Mouse (Mus musculus): ENCODE results near the gene Plekha7.

GRCm38 (mm10) chr7:116333713-116334668 lies 25.8 kb upstream of the Plekha7 start, which contains the start of gene Rps13:
- peak; percentile 96 for TF ChIP-seq POLR2A (IDR thresholded peaks at IDR 0.05; ENCODE audit: borderline replicate concordance, extremely low read depth, low read depth, low read length)
- no peak for TF ChIP-seq CTCF (IDR thresholded peaks at IDR 0.05; ENCODE audit: insufficient read depth, low read length)

Data from lung, adult 2 months (tissue).